Comparison of ENCODE assay signal across 8 mouse cellular contexts in the genomic region with DNA sequence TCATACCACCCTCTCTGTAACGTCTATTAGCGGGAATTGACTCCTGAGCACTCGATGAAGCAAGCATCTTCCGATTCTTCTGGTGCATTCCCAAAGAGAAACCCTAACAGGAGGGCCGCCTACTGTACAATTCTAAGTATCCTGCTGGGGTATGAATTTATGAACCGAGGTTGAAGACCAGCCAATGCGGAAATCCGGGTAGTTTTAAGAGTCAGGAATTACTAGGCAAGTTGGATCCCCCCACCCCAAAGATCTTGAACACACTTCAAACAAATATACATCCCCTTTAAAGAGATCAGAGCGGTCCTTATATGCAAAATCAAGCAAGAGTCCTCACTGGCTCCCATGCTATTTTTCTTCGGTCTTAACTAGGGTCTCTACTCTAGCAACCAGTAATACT. TPM values are rescaled to one million over a fixed set of nuclear protein-coding genes. Genes with fewer than 3 reads are reported as not detected.
DNase-seq lines count a peak whose midpoint lies in the region; ATAC-seq and TF ChIP-seq lines count a peak whose summit lies in the region.

No protein-coding gene starts in this region.

- peaks cover 15% of the 10 kb centered on the region for H3K36me3 ChIP-seq in G1E (replicated peaks)
- H3K36me3 ChIP-seq in heart, embryonic 10.5 days, result no peaks in the 10 kb centered on the region
- H3K36me3 ChIP-seq in kidney, embryonic 14.5 days (ENCODE audit: control insufficient read depth, insufficient read depth, low read length), result no peaks in the 10 kb centered on the region
- no peaks in the 10 kb centered on the region for H3K36me3 ChIP-seq in splenic B cell, adult 2 months (ENCODE audit: control insufficient read depth, insufficient read depth, low read length, poor library complexity, severe bottlenecking)

- intact Hi-C loops in gastrocnemius, adult 2 months (cut with DNase I), result no loop called here

- peak overlapping the region; percentile 99 for H3K27ac ChIP-seq in gastrocnemius, adult 2 months
- H3K27ac ChIP-seq in heart, embryonic 10.5 days, result peak overlapping the region; percentile 99
- H3K27ac ChIP-seq in kidney, embryonic 14.5 days (ENCODE audit: low read depth, low read length), result peak overlapping the region; percentile 97

- WGBS in heart, embryonic 10.5 days, result 0% methylated on average over 10 of the region's 10 CpGs
- 1% methylated on average over 10 of the region's 10 CpGs for WGBS in kidney, embryonic 14.5 days

- no peak for TF ChIP-seq CTCF in gastrocnemius, adult 2 months (IDR thresholded peaks at IDR 0.05)
- no peak for TF ChIP-seq CTCF in G1E (IDR thresholded peaks at IDR 0.05; ENCODE audit: low read depth, low read length)

- peaks cover 47% of the 10 kb centered on the region for H3K4me1 ChIP-seq in G1E (ENCODE audit: insufficient read depth, low read depth, low read length)
- H3K4me1 ChIP-seq in heart, embryonic 10.5 days, result peaks cover 11% of the 10 kb centered on the region
- peaks cover 21% of the 10 kb centered on the region; the same call in 1 of the 2 replicates for H3K4me1 ChIP-seq in kidney, embryonic 14.5 days (ENCODE audit: control insufficient read depth, insufficient read depth, low read length)

- no peaks in the 10 kb centered on the region for H3K9me3 ChIP-seq in G1E (replicated peaks)
- no peaks in the 10 kb centered on the region for H3K9me3 ChIP-seq in heart, embryonic 10.5 days
- no peaks in the 10 kb centered on the region for H3K9me3 ChIP-seq in kidney, embryonic 14.5 days (ENCODE audit: control insufficient read depth, low read length)

- peak; percentile 43 for DNase-seq in gastrocnemius, adult 2 months
- no peak for DNase-seq in gastrocnemius, postnatal 25 days
- peak; percentile 3 for DNase-seq in G1E (ENCODE audit: low spot score)
- no peak for DNase-seq in heart, embryonic 10.5 days (ENCODE audit: low spot score)
- DNase-seq in lung, postnatal 14 days, result peak; percentile 42
- peak; percentile 26 for DNase-seq in splenic B cell, adult 2 months (ENCODE audit: low read depth, low spot score)

- peak overlapping the region; percentile 78 for H3K4me2 ChIP-seq in kidney, embryonic 14.5 days (replicated peaks; ENCODE audit: low read depth, low read length)

- ATAC-seq in G1E (ENCODE audit: extremely low read depth, insufficient number of reproducible peaks, low FRiP score, poor library complexity, severe bottlenecking), result no peak
- ATAC-seq in common myeloid progenitor, adult 5-6 weeks (replicated peaks; ENCODE audit: low read depth, poor library complexity, severe bottlenecking), result 0 out of 2 replicates have a peak, but pooled peaks have one; percentile 5
- ATAC-seq in kidney, embryonic 14.5 days (ENCODE audit: low FRiP score, low TSS enrichment), result no peak

- peak overlapping the region; percentile 77 for H3K4me3 ChIP-seq in gastrocnemius, adult 2 months
- H3K4me3 ChIP-seq in G1E (ENCODE audit: low read depth, low read length), result peak overlapping the region; percentile 94
- H3K4me3 ChIP-seq in heart, embryonic 10.5 days, result peak overlapping the region; percentile 99
- H3K4me3 ChIP-seq in kidney, embryonic 14.5 days (ENCODE audit: low read length), result peak overlapping the region; percentile 92

- H3K9ac ChIP-seq in kidney, embryonic 14.5 days (ENCODE audit: low read depth, low read length), result peak overlapping the region; percentile 99

- H3K27me3 ChIP-seq in G1E (ENCODE audit: insufficient read depth, low read length), result peaks cover 2% of the 10 kb centered on the region; the same call in 1 of the 2 replicates
- no peaks in the 10 kb centered on the region for H3K27me3 ChIP-seq in heart, embryonic 10.5 days (ENCODE audit: insufficient read depth, poor library complexity, severe bottlenecking)
- no peaks in the 10 kb centered on the region for H3K27me3 ChIP-seq in kidney, embryonic 14.5 days (ENCODE audit: control insufficient read depth, insufficient read depth, low read length)
- no peaks in the 10 kb centered on the region for H3K27me3 ChIP-seq in splenic B cell, adult 2 months (ENCODE audit: control insufficient read depth, insufficient read depth, low read length, poor library complexity, severe bottlenecking)

RNA-seq across cellular contexts. Expression of gene Prrc2c, which starts 0.9 kb away (rescaled TPM):
- 10 to 100 TPM; 48.5 to 62.3 TPM for total RNA-seq in gastrocnemius, adult 2 months (2021)
- total RNA-seq in gastrocnemius, postnatal 25 days (2021), result 10 to 100 TPM; 48.9 to 52.8 TPM
- total RNA-seq in G1E (2014; fragmentation: Nextera tagmentation) (586 and 595 TPM in 2 replicates), G1E (2017) (124 and 152 TPM in 2 replicates)
- polyA plus RNA-seq in G1E (2012), result 84.7 and 98.0 TPM in 2 replicates
- 237 and 253 TPM in 2 replicates for total RNA-seq in common myeloid progenitor, adult 5-6 weeks (2017)
- 89.0 and 100 TPM in 2 replicates for polyA plus RNA-seq in heart, embryonic 10.5 days (2016; fragmentation: Nextera tagmentation; extraction: Ambion mirVana)
- 175 and 204 TPM in 2 replicates for polyA plus RNA-seq in kidney, embryonic 14.5 days (2014; fragmentation: Nextera tagmentation; extraction: Ambion mirVana)

Comparison
In these comparisons a context has a peak if more than half of its experiments do, and no peak if none do; other contexts are left out.
1. DNase-seq: peak in gastrocnemius, adult 2 months (single experiment), G1E (single experiment), lung, postnatal 14 days (single experiment) and splenic B cell, adult 2 months (single experiment); none in gastrocnemius, postnatal 25 days (single experiment) and heart, embryonic 10.5 days (single experiment).
2. Peak in every context shown above with its lines, with median percentiles within 50 percentile points of each other: H3K27ac ChIP-seq and H3K4me3 ChIP-seq.